Mouse (Mus musculus) spleen, embryonic (tissue): Measurements from ENCODE around the gene Cdkn2a.

Experiments used
- CTCF ChIA-PET: fragments of 350-600 bp; sonication (Branson Sonifier 250); formaldehyde crosslinking; loops from one replicate; lab custom pipeline; 2022; lab: Charles Lee

Gene Cdkn2a

DNA sequence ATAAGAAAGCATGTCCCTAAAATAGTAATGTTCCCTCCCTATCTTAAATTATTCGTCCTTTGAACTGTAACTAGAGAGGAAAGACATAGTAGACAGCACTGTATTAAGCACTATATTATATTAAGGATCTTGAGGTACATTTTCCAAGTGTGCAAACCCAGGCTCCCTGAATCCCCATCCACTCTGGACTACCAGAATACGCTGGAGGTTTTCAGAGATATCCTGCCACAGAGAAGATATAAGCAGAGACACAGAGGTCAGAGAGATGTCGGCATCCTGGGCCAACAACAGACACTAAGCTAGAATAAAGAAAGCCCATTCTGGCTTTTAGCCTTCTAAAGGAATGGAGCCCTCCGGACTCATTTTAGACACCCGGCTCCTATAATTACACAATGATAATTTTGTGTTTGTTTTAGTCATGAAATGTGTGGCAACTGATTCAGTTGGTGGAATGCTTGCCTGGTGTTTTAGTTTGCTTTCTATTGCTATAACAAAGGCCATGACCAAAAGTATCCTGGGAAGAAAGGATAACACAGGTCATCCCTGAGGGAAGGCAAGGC is 17.0 kb downstream of the Cdkn2a start:
- CTCF ChIA-PET, result interaction anchor here (0.5 kb wide), 1 partner anchor 1282 kb away, joined by 3 read pairs; no protein-coding TSS in a partner anchor

- CTCF ChIA-PET, result no interaction called here
Measured at GRCm38 (mm10) chr4:89276669-89277219, 17.7 kb downstream of the Cdkn2a start.

GRCm38 (mm10) chr4:89275811-89276584 is 18.5 kb downstream of the Cdkn2a start:
- CTCF ChIA-PET, result no interaction called here

- CTCF ChIA-PET, result interaction anchor here (0.6 kb wide), 1 partner anchor 9 kb away, joined by 4 read pairs; no protein-coding TSS in a partner anchor
Measured at GRCm38 (mm10) chr4:89274829-89275548, 19.5 kb downstream of the Cdkn2a start.

DNA sequence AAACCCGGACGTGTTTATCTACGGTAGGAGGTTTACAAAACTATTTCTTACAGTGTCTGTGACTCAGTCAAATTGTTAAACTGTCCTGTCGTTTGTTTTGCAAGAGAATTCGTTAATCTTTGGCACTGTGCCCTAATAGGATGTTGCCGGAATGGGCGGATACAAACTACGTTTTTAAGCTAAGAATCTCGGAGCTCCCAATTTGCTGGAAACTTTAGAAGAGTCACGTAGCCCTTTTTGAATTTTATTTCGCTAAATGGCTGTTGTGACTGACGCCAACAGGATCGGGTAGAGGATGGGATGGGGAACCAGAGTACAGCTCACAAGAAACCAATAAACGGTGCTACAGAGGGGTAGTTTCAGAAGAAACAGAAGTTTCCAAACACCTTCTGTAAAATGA is 20.4 kb downstream of the Cdkn2a start:
- CTCF ChIA-PET, result no interaction called here

- CTCF ChIA-PET, result no interaction called here
Measured at GRCm38 (mm10) chr4:89273585-89273984, 20.9 kb downstream of the Cdkn2a start.

DNA sequence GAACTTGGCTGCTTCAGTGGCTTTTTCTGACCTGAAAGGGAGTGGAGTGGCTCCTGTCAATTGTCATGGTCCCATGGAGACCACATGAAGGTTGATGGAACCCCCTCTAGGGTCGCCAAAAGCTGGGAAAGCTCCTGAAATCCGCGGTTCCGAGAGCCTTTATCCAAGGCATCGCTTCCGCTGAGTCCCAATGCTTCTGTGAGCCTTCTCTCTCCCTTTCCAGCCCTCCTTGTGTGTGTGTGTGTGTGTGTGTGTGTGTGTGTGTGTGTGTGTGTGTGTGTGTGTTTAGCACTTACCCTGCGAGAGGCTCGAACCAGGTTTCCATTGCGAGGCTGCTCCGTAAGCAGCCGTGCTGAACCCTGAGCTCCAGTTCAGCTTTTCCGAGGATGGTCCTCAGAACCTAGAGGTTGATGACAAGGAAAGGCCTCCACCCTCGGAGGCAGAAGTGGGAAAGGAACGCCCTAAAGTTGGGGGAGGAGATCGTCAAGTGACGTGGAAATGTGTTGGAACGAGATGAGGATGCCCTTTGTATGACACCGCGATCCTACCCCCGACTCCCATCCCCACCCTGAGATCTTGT is 21.4 kb downstream of the Cdkn2a start:
- CTCF ChIA-PET, result interaction anchor here (0.6 kb wide), 1 partner anchor 21 kb away, joined by 3 read pairs; no protein-coding TSS in a partner anchor

GRCm38 (mm10) chr4:89272101-89272718 is 22.2 kb downstream of the Cdkn2a start:
- CTCF ChIA-PET, result interaction anchor here (0.6 kb wide), 2 partner anchors 21 to 22 kb away, joined by 3 read pairs; no protein-coding TSS in a partner anchor

- CTCF ChIA-PET, result no interaction called here
Measured at GRCm38 (mm10) chr4:89257768-89258167, 36.7 kb downstream of the Cdkn2a start.

- CTCF ChIA-PET, result no interaction called here
Measured at GRCm38 (mm10) chr4:89234446-89234845, 60.0 kb downstream of the Cdkn2a start.
